Mouse (Mus musculus) CD4-positive, CD25-positive, alpha-beta regulatory T cell, adult 4 months (primary cell): ENCODE measurements around the gene Rhov. TPM values are rescaled to one million over a fixed set of nuclear protein-coding genes. Genes with fewer than 3 reads are reported as not detected.
A peak's percentile ranks its signal among the peaks of the same experiment; 100 is the strongest.

Experiments used
- ATAC-seq: one replicate; pipeline ENCODE4 v1.8.0; 2017
- polyA plus RNA-seq, 2 experiments: library from polyadenylated mRNA; unstranded; fragments of 100-300 nt; shearing (Covaris generic); gene quantifications; one replicate each; pipeline ENCODE4 v1.2.1; 2017

Gene Rhov
- polyA plus RNA-seq, 2 experiments from 2014 or later = not detected

DNA sequence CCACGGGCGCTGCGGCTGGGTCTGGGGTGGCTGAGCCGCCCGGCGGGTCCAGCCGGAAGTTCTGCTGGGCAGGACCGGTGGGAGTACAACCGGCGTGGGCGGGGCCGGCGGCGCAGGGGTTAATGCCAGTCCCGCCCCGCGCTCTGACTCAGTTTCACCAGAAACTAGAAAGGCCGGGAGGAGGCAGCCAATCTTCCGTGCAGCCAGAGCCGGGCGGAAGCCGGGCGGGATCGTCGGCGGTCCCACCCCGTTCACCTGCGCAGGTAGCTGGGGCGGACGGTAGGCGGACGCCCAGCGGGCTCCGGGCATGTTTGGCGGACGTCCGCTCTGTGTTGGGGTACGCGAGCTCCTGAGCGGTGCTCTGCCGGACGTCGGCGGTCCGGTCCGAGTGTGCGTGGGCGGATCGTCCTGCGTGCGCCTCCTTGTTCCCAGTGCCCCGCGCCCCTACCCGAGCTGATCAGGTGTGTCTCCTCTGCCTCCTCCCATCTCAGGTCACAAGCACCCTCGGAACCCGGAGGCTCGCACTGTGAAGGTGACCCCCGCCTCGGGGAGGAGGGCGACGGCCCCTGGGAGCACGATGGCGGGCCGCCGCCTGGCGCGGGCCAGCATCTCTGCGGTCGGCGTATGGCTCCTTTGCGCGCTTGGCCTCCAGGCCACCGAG, 33.7 kb downstream of the Rhov start, which contains the start of gene Spint1:
Spint1 (plus strand) TSS at position 153 of the 661 bp plus-strand sequence.
- ATAC-seq = peak; percentile 34

- ATAC-seq = no peak
Measured at GRCm38 (mm10) chr2:119236682-119237209, 34.3 kb downstream of the Rhov start.

GRCm38 (mm10) chr2:119229775-119230704, 41.0 kb downstream of the Rhov start, which contains the start of gene Ppp1r14d:
TSS of gene Ppp1r14d (minus strand) at chr2:119229906.
- no peak for ATAC-seq

Other genes starting within 250 kb of the Rhov start
- 10 to 100 TPM; 24.2 to 30.7 TPM for gene Ccdc32, start 241.9 kb downstream of the Rhov start, polyA plus RNA-seq
- gene Rpusd2, start 236.5 kb downstream of the Rhov start, polyA plus RNA-seq = 1 to 10 TPM; 1.3 to 2.3 TPM
- 10 to 100 TPM in 1 of 2 experiments, 1 to 10 TPM in 1; 3.5 to 13.5 TPM for gene Knl1, start 224.2 kb downstream of the Rhov start, polyA plus RNA-seq
- 1 to 10 TPM; 3.6 to 4.6 TPM for gene Rad51, start 158.5 kb downstream of the Rhov start, polyA plus RNA-seq
- gene Rmdn3, start 114.2 kb downstream of the Rhov start, polyA plus RNA-seq = 10 to 100 TPM; 15.9 to 20.8 TPM
- not detected for gene Gchfr, start 103.5 kb downstream of the Rhov start, polyA plus RNA-seq
- under 1 TPM; 0.38 to 0.57 TPM for gene Gm14137, start 96.8 kb downstream of the Rhov start, polyA plus RNA-seq
- 10 to 100 TPM; 54.5 to 71.7 TPM for gene Zfyve19, start 62.7 kb downstream of the Rhov start, polyA plus RNA-seq
- gene Dnajc17, start 62.5 kb downstream of the Rhov start, polyA plus RNA-seq = 10 to 100 TPM; 16.0 to 16.6 TPM
- gene Ppp1r14d, start 41.4 kb downstream of the Rhov start, polyA plus RNA-seq = not detected
- not detected for gene Spint1, start 33.9 kb downstream of the Rhov start, polyA plus RNA-seq
- 10 to 100 TPM in 1 of 2 experiments, 1 to 10 TPM in 1; 4.7 to 13.0 TPM for gene Vps18, start 17.5 kb upstream of the Rhov start, polyA plus RNA-seq
- not detected for gene Dll4, start 54.5 kb upstream of the Rhov start, polyA plus RNA-seq
- gene Chac1, start 80.0 kb upstream of the Rhov start, polyA plus RNA-seq = not detected
- gene Ino80, start 206.4 kb upstream of the Rhov start, polyA plus RNA-seq = 1 to 10 TPM; 8.0 to 9.3 TPM